Mouse (Mus musculus) thymus, adult 2 months (tissue): Measurements from ENCODE around the gene Abi3.

Experiments used
- CTCF ChIP-seq: fragments of 200-500 bp; IDR thresholded peaks from 2 replicates; pipeline ENCODE4 v1.5.1; 2012; ENCODE audit warnings: mild to moderate bottlenecking, control low read depth, low read length, moderate library complexity, borderline replicate concordance; ENCODE audit not compliant: control insufficient read depth, poor library complexity, insufficient read depth; ENCODE audit errors: extremely low read depth
- POLR2A ChIP-seq: fragments of 200-500 bp; IDR thresholded peaks from 2 replicates; pipeline ENCODE4 v1.6.1; 2012; ENCODE audit warnings: mild to moderate bottlenecking, low read length, control low read depth, moderate library complexity; ENCODE audit not compliant: control insufficient read depth, poor library complexity, insufficient read depth; ENCODE audit errors: extremely low read depth

DNA sequence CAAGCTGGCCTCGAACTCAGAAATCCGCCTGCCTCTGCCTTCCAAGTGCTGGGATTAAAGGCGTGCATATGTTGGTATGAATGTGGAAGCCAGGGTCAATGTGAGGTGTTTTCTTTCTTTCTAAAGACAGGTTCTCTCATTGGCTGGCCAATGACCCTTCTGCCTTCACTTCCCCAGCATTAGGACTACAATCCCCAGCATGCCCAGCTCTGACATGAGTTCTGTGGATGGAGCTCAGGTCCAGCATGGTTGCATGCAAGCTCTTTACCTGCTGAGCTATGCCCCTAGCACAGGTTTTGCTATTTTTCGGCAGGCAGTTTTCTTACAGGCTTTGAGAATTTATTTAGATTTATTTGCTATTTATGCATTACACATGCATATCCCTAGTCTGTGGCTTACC is 15.0 kb upstream of the Abi3 start:
- TF ChIP-seq POLR2A (no peak), CTCF (no peak)
